ENCODE assay signal across 8 mouse cellular contexts in the genomic region with DNA sequence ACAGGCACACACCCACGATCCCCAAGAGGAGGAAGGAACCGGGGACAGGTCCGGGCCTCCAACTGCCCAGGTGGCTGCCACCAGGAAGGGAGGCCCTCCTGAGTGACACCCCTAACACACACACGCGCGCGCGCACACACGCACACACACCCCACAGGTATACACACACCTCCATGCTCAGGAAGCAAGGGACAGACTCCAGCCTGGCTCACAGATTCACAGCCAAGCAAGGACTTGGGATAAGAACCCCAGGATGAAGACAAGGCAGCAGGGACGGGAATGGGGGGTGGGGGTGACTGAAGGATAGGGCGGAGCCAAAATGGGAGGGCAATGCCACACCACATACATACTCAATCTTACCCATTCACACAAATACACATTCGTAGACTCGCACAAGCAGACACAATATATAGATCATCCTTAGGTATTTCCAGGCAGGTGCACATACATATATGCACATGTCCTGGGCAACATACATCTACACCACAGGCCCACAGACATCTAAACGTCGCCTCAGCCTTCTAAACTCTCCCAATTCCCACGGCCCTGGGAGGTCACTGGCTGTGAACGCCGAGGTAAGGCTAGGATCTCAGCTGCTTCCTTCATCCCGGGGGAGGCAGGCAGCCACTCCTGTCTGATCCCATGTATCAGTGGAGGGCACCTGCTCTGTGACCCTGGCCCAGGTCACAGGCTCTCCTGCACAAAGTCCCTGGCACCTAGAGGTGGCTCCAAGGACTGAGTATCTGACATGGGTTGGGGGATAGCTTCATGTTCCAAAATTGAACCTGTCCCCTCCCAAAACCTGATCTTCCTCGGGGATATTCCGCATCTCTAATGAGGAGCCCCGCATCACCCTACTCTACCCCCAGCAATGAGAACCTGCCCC. TPM values are rescaled to one million over a fixed set of nuclear protein-coding genes. Genes with fewer than 3 reads are reported as not detected.
DNase-seq lines count a peak whose midpoint lies in the region; ATAC-seq and TF ChIP-seq lines count a peak whose summit lies in the region.

No protein-coding gene starts in this region.

- WGBS in kidney, postnatal 0 days, result 62% methylated on average over 22 of the region's 22 CpGs
- WGBS in embryonic facial prominence, embryonic 10.5 days, result 63% methylated on average over 22 of the region's 22 CpGs
- 51% methylated on average over 21 of the region's 22 CpGs for WGBS in hindbrain, embryonic 16.5 days
- WGBS in midbrain, postnatal 0 days, result 53% methylated on average over 22 of the region's 22 CpGs

- H3K27me3 ChIP-seq in kidney, postnatal 0 days (ENCODE audit: insufficient read depth, low read length), result 0 out of 2 replicates have a peak, but pooled peaks cover 3% of the 10 kb centered on the region
- H3K27me3 ChIP-seq in embryonic facial prominence, embryonic 10.5 days (replicated peaks; ENCODE audit: low read depth, poor library complexity, severe bottlenecking), result peaks cover 67% of the 10 kb centered on the region
- H3K27me3 ChIP-seq in hindbrain, embryonic 16.5 days (replicated peaks; ENCODE audit: control insufficient read depth, insufficient read depth, low read length), result no peaks in the 10 kb centered on the region
- no peaks in the 10 kb centered on the region for H3K27me3 ChIP-seq in midbrain, postnatal 0 days (ENCODE audit: insufficient read depth, low read length)

- H3K9me3 ChIP-seq in kidney, postnatal 0 days (replicated peaks; ENCODE audit: low read length), result no peaks in the 10 kb centered on the region
- no peaks in the 10 kb centered on the region for H3K9me3 ChIP-seq in embryonic facial prominence, embryonic 10.5 days
- H3K9me3 ChIP-seq in hindbrain, embryonic 16.5 days (ENCODE audit: control insufficient read depth, low read length), result no peaks in the 10 kb centered on the region
- H3K9me3 ChIP-seq in midbrain, postnatal 0 days (ENCODE audit: low read length), result no peaks in the 10 kb centered on the region

- no peaks in the 10 kb centered on the region for H3K36me3 ChIP-seq in kidney, postnatal 0 days (ENCODE audit: insufficient read depth, low read length)
- no peaks in the 10 kb centered on the region for H3K36me3 ChIP-seq in embryonic facial prominence, embryonic 10.5 days (replicated peaks)
- no peaks in the 10 kb centered on the region for H3K36me3 ChIP-seq in hindbrain, embryonic 16.5 days (ENCODE audit: control insufficient read depth, insufficient read depth, low read length)
- no peaks in the 10 kb centered on the region for H3K36me3 ChIP-seq in midbrain, postnatal 0 days (ENCODE audit: insufficient read depth, low read length)

- peak overlapping the region; percentile 38; the same call in 1 of the 2 replicates for H3K9ac ChIP-seq in kidney, postnatal 0 days (ENCODE audit: low read depth, low read length)
- H3K9ac ChIP-seq in hindbrain, embryonic 16.5 days (ENCODE audit: low read depth, low read length), result peak overlapping the region; percentile 77
- peak overlapping the region; percentile 95 for H3K9ac ChIP-seq in midbrain, postnatal 0 days (replicated peaks; ENCODE audit: low read length, poor library complexity, severe bottlenecking)

- peak overlapping the region; percentile 51 for H3K4me3 ChIP-seq in kidney, postnatal 0 days (replicated peaks; ENCODE audit: low read depth, low read length)
- H3K4me3 ChIP-seq in embryonic facial prominence, embryonic 10.5 days, result peak overlapping the region; percentile 80
- H3K4me3 ChIP-seq in hindbrain, embryonic 16.5 days (ENCODE audit: low read length), result peak overlapping the region; percentile 64
- peak overlapping the region; percentile 79 for H3K4me3 ChIP-seq in midbrain, postnatal 0 days (ENCODE audit: low read depth, low read length)

- H3K4me2 ChIP-seq in kidney, postnatal 0 days (ENCODE audit: low read length), result peak overlapping the region; percentile 83
- H3K4me2 ChIP-seq in hindbrain, embryonic 16.5 days (ENCODE audit: low read length), result peak overlapping the region; percentile 70
- H3K4me2 ChIP-seq in midbrain, postnatal 0 days (ENCODE audit: low read depth, low read length, poor library complexity, severe bottlenecking), result peak overlapping the region; percentile 68

- 0 out of 2 replicates have a peak, but pooled peaks have one; percentile 1 for ATAC-seq in kidney, postnatal 0 days (replicated peaks; ENCODE audit: low FRiP score, low read depth)
- ATAC-seq in hindbrain, embryonic 16.5 days, result no peak
- ATAC-seq in midbrain, postnatal 0 days (ENCODE audit: low FRiP score), result 0 out of 2 replicates have a peak, but pooled peaks have one; percentile 1

- DNase-seq in kidney, postnatal 0 days (ENCODE audit: low spot score), result no peak
- no peak for DNase-seq in kidney, postnatal 4 days
- no peak for DNase-seq in embryonic facial prominence, embryonic 10.5 days (ENCODE audit: low spot score)
- no peak for DNase-seq in midbrain, postnatal 0 days (ENCODE audit: low spot score)
- DNase-seq in adrenal gland, postnatal 36 days, result no peak
- DNase-seq in urinary bladder, adult 2 months (ENCODE audit: low spot score), result no peak
- no peak for DNase-seq in T-cell, adult 2 months (ENCODE audit: low spot score)

- no peak overlapping the region for H3K27ac ChIP-seq in kidney, postnatal 0 days
- peak overlapping the region; percentile 81; the same call in 1 of the 2 replicates for H3K27ac ChIP-seq in embryonic facial prominence, embryonic 10.5 days (replicated peaks)
- H3K27ac ChIP-seq in hindbrain, embryonic 16.5 days (ENCODE audit: low read depth, low read length), result 0 out of 2 replicates have a peak overlapping the region, but pooled peaks have one; percentile 51
- peak overlapping the region; percentile 72 for H3K27ac ChIP-seq in midbrain, postnatal 0 days (ENCODE audit: low read depth, low read length)

- TF ChIP-seq CTCF in kidney, postnatal 0 days (IDR thresholded peaks at IDR 0.05; ENCODE audit: low read depth), result no peak
- no peak for TF ChIP-seq CTCF in midbrain, postnatal 0 days (IDR thresholded peaks at IDR 0.05)

- peaks cover 8% of the 10 kb centered on the region; the same call in 1 of the 2 replicates for H3K4me1 ChIP-seq in kidney, postnatal 0 days (replicated peaks; ENCODE audit: insufficient read depth, low read length)
- H3K4me1 ChIP-seq in embryonic facial prominence, embryonic 10.5 days, result peaks cover 49% of the 10 kb centered on the region
- peaks cover 45% of the 10 kb centered on the region for H3K4me1 ChIP-seq in hindbrain, embryonic 16.5 days (ENCODE audit: control insufficient read depth, insufficient read depth, low read depth, low read length)
- H3K4me1 ChIP-seq in midbrain, postnatal 0 days (ENCODE audit: insufficient read depth, low read length), result peaks cover 27% of the 10 kb centered on the region; the same call in 1 of the 2 replicates

RNA-seq across cellular contexts. Expression of a gene that starts 0.9 kb away (rescaled TPM):
- polyA plus RNA-seq in kidney, postnatal 0 days (2015; fragmentation: Nextera tagmentation; extraction: Ambion mirVana), result 3.4 and 3.7 TPM in 2 replicates
- 15.1 and 18.0 TPM in 2 replicates for polyA plus RNA-seq in embryonic facial prominence, embryonic 10.5 days (2016; fragmentation: Nextera tagmentation; extraction: Ambion mirVana)
- polyA plus RNA-seq in hindbrain, embryonic 16.5 days (2015; fragmentation: Nextera tagmentation; extraction: Ambion mirVana), result 19.4 and 23.0 TPM in 2 replicates
- 52.9 and 53.4 TPM in 2 replicates for total RNA-seq in midbrain, postnatal 0 days (2014; rRNA removed)
- 19.8 and 27.3 TPM in 2 replicates for polyA plus RNA-seq in midbrain, postnatal 0 days (2015; fragmentation: Nextera tagmentation; extraction: Ambion mirVana)
- total RNA-seq in adrenal gland, postnatal 36 days (2021), result 1 to 10 TPM; 7.7 to 8.2 TPM
- 5.3 and 5.6 TPM in 2 replicates for polyA plus RNA-seq in urinary bladder, adult 2 months (2012; rRNA removed)

RNA-seq across cellular contexts. Expression of a gene that starts 47.4 kb away (rescaled TPM):
- not detected in 2 replicates for polyA plus RNA-seq in kidney, postnatal 0 days (2015; fragmentation: Nextera tagmentation; extraction: Ambion mirVana)
- not detected in 2 replicates for polyA plus RNA-seq in embryonic facial prominence, embryonic 10.5 days (2016; fragmentation: Nextera tagmentation; extraction: Ambion mirVana)
- polyA plus RNA-seq in hindbrain, embryonic 16.5 days (2015; fragmentation: Nextera tagmentation; extraction: Ambion mirVana), result not detected in 2 replicates
- total RNA-seq in midbrain, postnatal 0 days (2014; rRNA removed), result not detected in 2 replicates
- not detected in 2 replicates for polyA plus RNA-seq in midbrain, postnatal 0 days (2015; fragmentation: Nextera tagmentation; extraction: Ambion mirVana)
- total RNA-seq in adrenal gland, postnatal 36 days (2021), result not detected
- polyA plus RNA-seq in urinary bladder, adult 2 months (2012; rRNA removed), result not detected in 2 replicates

Comparison
In these comparisons a context has a peak if more than half of its experiments do, and no peak if none do; other contexts are left out.
1. H3K9ac ChIP-seq: peak in every context shown above with its lines; median percentile 95 in midbrain, postnatal 0 days; 77 in hindbrain, embryonic 16.5 days; 38 in kidney, postnatal 0 days.